Mouse (Mus musculus) MEL (cell line): ENCODE data around the gene Sh2b1. TPM values are rescaled to one million over a fixed set of nuclear protein-coding genes. Genes with fewer than 3 reads are reported as not detected.

Experiments
- DNase-seq: peaks from one replicate; pipeline ENCODE4 v3.0.0; 2011; ENCODE audit warnings: low read depth, low spot score
- H3K27ac ChIP-seq: 2 replicates; pipeline ENCODE4 v1.5.1; 2012; ENCODE audit warnings: low read depth, mild to moderate bottlenecking, control low read depth, low read length, moderate library complexity; ENCODE audit not compliant: control insufficient read depth
- H3K27me3 ChIP-seq, 2 experiments: fragments of 150-350 bp in 1 of 2; sonication (generic) in 1 of 2; 2 replicates each; pipeline ENCODE4 v1.6.1; 2012; ENCODE audit warnings: low read length in 2 of 2, mild to moderate bottlenecking in 2 of 2, improper control_type of control experiment in 1 of 2, moderate library complexity in 1 of 2; ENCODE audit not compliant: insufficient read depth in 2 of 2, control insufficient read depth in 1 of 2
- H3K36me3 ChIP-seq, 2 experiments: 2 replicates each; pipeline ENCODE4 v1.6.1; 2012 to 2014; ENCODE audit warnings: low read length in 2 of 2, improper control_type of control experiment in 1 of 2, inconsistent platforms in 1 of 2, mild to moderate bottlenecking in 1 of 2; ENCODE audit not compliant: insufficient read depth in 2 of 2, control insufficient read depth in 1 of 2
- H3K4me1 ChIP-seq, 2 experiments: fragments of 150-350 bp in 1 of 2; sonication (generic) in 1 of 2; 2 replicates each; pipeline ENCODE4 v1.6.1; 2012; ENCODE audit warnings: low read length in 2 of 2, improper control_type of control experiment in 1 of 2, mild to moderate bottlenecking in 1 of 2; ENCODE audit not compliant: insufficient read depth in 2 of 2, control insufficient read depth in 1 of 2
- H3K4me3 ChIP-seq, 2 experiments: fragments of 150-350 bp in 1 of 2; sonication (generic) in 1 of 2; 2 replicates each; pipeline ENCODE4 v1.5.1; 2012; ENCODE audit warnings: low read depth in 2 of 2, low read length in 2 of 2, mild to moderate bottlenecking in 2 of 2, moderate library complexity in 2 of 2, control low read depth in 1 of 2, improper control_type of control experiment in 1 of 2; ENCODE audit not compliant: control insufficient read depth in 1 of 2, insufficient read depth in 1 of 2
- H3K79me2 ChIP-seq: 2 replicates; pipeline ENCODE4 v1.6.1; 2012; ENCODE audit warnings: mild to moderate bottlenecking, low read length, moderate library complexity; ENCODE audit not compliant: control insufficient read depth, poor library complexity, insufficient read depth
- H3K9ac ChIP-seq: 2 replicates; pipeline ENCODE4 v1.6.1; 2012; ENCODE audit warnings: low read depth, mild to moderate bottlenecking, control low read depth, low read length, moderate library complexity; ENCODE audit not compliant: control insufficient read depth, poor library complexity, severe bottlenecking
- H3K9me3 ChIP-seq: fragments of 150-350 bp; sonication (generic); replicated peaks from 2 replicates; pipeline ENCODE4 v1.6.1; 2012; ENCODE audit warnings: mild to moderate bottlenecking, low read length, improper control_type of control experiment, moderate library complexity; ENCODE audit not compliant: insufficient read depth
- CTCF ChIP-seq, 3 experiments: IDR thresholded peaks in 2 of 3; conservative IDR thresholded peaks in 1 of 3; 2 replicates each; pipeline ENCODE4 v1.5.1; 2011 to 2012; ENCODE audit warnings: low read length in 3 of 3, low read depth in 2 of 3, mild to moderate bottlenecking in 2 of 3, improper control_type of control experiment in 1 of 3, inconsistent platforms in 1 of 3, mixed read lengths in 1 of 3, moderate library complexity in 1 of 3; ENCODE audit not compliant: control insufficient read depth in 1 of 3, insufficient read depth in 1 of 3, poor library complexity in 1 of 3, severe bottlenecking in 1 of 3
- E2F4 ChIP-seq: IDR thresholded peaks from 2 replicates; pipeline ENCODE4 v1.6.1; 2011; ENCODE audit warnings: low read depth, low read length, improper control_type of control experiment, borderline replicate concordance
- EP300 ChIP-seq, 2 experiments: IDR thresholded peaks; 2 replicates each; pipeline ENCODE4 v1.6.1; 2011; ENCODE audit warnings: improper control_type of control experiment in 2 of 2, low read length in 2 of 2, low read depth in 1 of 2, mild to moderate bottlenecking in 1 of 2
- KAT2A ChIP-seq: conservative IDR thresholded peaks from 2 replicates; pipeline ENCODE4 v1.6.1; 2012; ENCODE audit warnings: low read depth, low read length, improper control_type of control experiment, inconsistent platforms
- MAFK ChIP-seq: IDR thresholded peaks from 2 replicates; pipeline ENCODE4 v1.6.1; 2011; ENCODE audit warnings: low read depth, mild to moderate bottlenecking, low read length, improper control_type of control experiment, borderline replicate concordance
- MAZ ChIP-seq: IDR thresholded peaks from 2 replicates; pipeline ENCODE4 v1.6.1; 2012; ENCODE audit warnings: low read depth, mild to moderate bottlenecking, inconsistent platforms, low read length, improper control_type of control experiment
- MEF2A ChIP-seq: IDR thresholded peaks from 2 replicates; pipeline ENCODE4 v1.6.1; 2014; ENCODE audit warnings: low read depth, mild to moderate bottlenecking, inconsistent platforms, low read length, improper control_type of control experiment; ENCODE audit not compliant: poor library complexity, insufficient replicate concordance, severe bottlenecking; ENCODE audit errors: extremely low read depth
- MXI1 ChIP-seq: IDR thresholded peaks from 2 replicates; pipeline ENCODE4 v1.6.1; 2011; ENCODE audit warnings: mild to moderate bottlenecking, low read depth, low read length, improper control_type of control experiment
- NELFE ChIP-seq: IDR thresholded peaks from 2 replicates; pipeline ENCODE4 v1.6.1; 2011; ENCODE audit warnings: low read depth, low read length, improper control_type of control experiment
- NRF1 ChIP-seq: IDR thresholded peaks from 2 replicates; pipeline ENCODE4 v1.6.1; 2014; ENCODE audit warnings: low read depth, mild to moderate bottlenecking, inconsistent platforms, low read length, improper control_type of control experiment, moderate library complexity; ENCODE audit not compliant: poor library complexity, insufficient read depth, severe bottlenecking
- SIN3A ChIP-seq: IDR thresholded peaks from 2 replicates; pipeline ENCODE4 v1.6.1; 2012; ENCODE audit warnings: low read length, improper control_type of control experiment, inconsistent platforms
- SMC3 ChIP-seq: IDR thresholded peaks from 2 replicates; pipeline ENCODE4 v1.6.1; 2011; ENCODE audit warnings: low read depth, low read length, improper control_type of control experiment
- TAL1 ChIP-seq: IDR thresholded peaks from 2 replicates; pipeline ENCODE4 v1.6.1; 2012; ENCODE audit warnings: mild to moderate bottlenecking, inconsistent platforms, low read length, moderate library complexity, mixed read lengths
- USF1 ChIP-seq: IDR thresholded peaks from 2 replicates; pipeline ENCODE4 v1.6.1; 2014; ENCODE audit warnings: low read depth, mild to moderate bottlenecking, inconsistent platforms, low read length, improper control_type of control experiment, moderate library complexity
- ZKSCAN1 ChIP-seq: IDR thresholded peaks from 2 replicates; pipeline ENCODE4 v1.6.1; 2012; ENCODE audit warnings: low read depth, mild to moderate bottlenecking, inconsistent platforms, low read length, improper control_type of control experiment, moderate library complexity
- ZMIZ1 ChIP-seq: IDR thresholded peaks from 2 replicates; pipeline ENCODE4 v1.6.1; 2012; ENCODE audit warnings: low read depth, mild to moderate bottlenecking, inconsistent platforms, low read length, improper control_type of control experiment, moderate library complexity
- polyA plus RNA-seq, 2 experiments: library from polyadenylated mRNA; stranded (reverse) in 1 of 2; unstranded in 1 of 2; fragments of >175 nt in 1 of 2; fragments of >200 nt in 1 of 2; gene quantifications; 2 replicates each; pipeline versions ENCODE4 v1.2.1 to v1.2.4; 2012; ENCODE audit warnings: low replicate concordance in 2 of 2, low read depth in 1 of 2; ENCODE audit not compliant: insufficient read length in 2 of 2, insufficient read depth in 1 of 2, missing spikeins in 1 of 2
- total RNA-seq: library from RNA; depleted of rRNA; stranded (reverse); fragments of 300-350 nt; gene quantifications from 2 replicates; pipeline ENCODE4 v1.2.3, GENCODE M21; 2012

Sh2b1 gene
- total and polyA plus RNA-seq, 3 experiments, result 13.1 to 48.9 TPM; not detected in 1

DNA sequence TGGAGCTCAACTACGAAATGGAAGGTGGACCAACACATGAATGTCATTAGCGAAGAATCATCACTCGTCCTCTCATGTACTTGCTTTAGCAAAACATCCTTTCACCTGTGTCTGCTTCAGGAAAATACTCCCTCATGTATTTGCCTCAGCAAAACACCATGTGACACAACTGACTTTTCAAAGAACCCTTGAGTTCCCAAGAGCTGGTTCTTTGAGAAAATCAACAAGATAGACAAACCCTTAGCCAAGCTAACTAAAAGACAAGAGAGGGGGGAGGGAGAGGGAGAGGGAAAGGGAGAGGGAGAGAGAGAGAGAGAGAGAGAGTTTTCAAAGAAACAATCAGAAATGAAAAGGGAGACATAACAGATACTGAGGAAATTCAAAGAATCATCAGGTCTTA is 48.1 kb upstream of the Sh2b1 start:
- Histone ChIP-seq H3K36me3 (no peaks in the 10 kb centered on the region), H3K27me3 (peaks cover 0 to 2% of the 10 kb centered on the region in 2 experiments; a peak in 2 of 4 replicates), H3K9ac (no peak overlapping the region), H3K4me3 (no peak overlapping the region), H3K27ac (no peak overlapping the region), H3K79me2 (no peaks in the 10 kb centered on the region), H3K4me1 (peaks cover 0 to 10% of the 10 kb centered on the region in 2 experiments; a peak in 2 of 4 replicates), H3K9me3 (no peaks in the 10 kb centered on the region)
- DNase-seq, result no peak
- TF ChIP-seq CTCF (IDR thresholded peaks at IDR 0.05 in 2 of 3, conservative IDR thresholded peaks at IDR 0.05 in 1 of 3; ENCODE audit: control insufficient read depth in 1 of 3, insufficient read depth in 1 of 3, low read depth in 2 of 3, low read length in 3 of 3, poor library complexity in 1 of 3, severe bottlenecking in 1 of 3), result no peak
- TF ChIP-seq TAL1, result no peak
- TF ChIP-seq MAFK, result no peak
- TF ChIP-seq ZKSCAN1, result no peak
- TF ChIP-seq, all 39 proteins: peak for 0

DNA sequence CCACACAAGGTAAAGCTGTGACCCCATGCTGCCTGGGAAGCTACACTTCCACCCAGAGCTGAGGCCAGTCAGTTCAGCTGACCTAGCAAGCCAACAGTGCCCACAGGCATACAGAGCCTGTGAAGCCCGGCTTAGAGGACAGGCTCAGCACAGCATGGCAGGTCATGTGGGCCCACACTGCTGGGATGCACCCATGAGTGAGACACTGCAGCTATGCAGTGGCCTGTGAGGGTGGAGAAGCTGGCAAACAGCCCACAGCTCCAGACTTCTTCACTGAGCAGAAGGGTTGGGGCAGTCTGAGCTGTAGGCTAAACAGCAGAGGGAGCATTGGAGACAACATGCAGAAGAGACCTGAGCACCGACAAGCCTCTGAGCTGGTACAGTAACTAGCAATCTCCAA is 44.3 kb upstream of the Sh2b1 start:
- H3K4me3 ChIP-seq, result no peak overlapping the region
- H3K9ac ChIP-seq, result no peak overlapping the region
- H3K79me2 ChIP-seq, result no peaks in the 10 kb centered on the region
- no peaks in the 10 kb centered on the region for H3K9me3 ChIP-seq
- peaks cover 0 to 2% of the 10 kb centered on the region in 2 experiments; a peak in 2 of 4 replicates for H3K27me3 ChIP-seq
- H3K4me1 ChIP-seq, result peaks cover 0 to 10% of the 10 kb centered on the region in 2 experiments; a peak in 2 of 4 replicates
- peak; percentile 58 for DNase-seq
- TF ChIP-seq CTCF (IDR thresholded peaks at IDR 0.05 in 2 of 3, conservative IDR thresholded peaks at IDR 0.05 in 1 of 3; ENCODE audit: control insufficient read depth in 1 of 3, insufficient read depth in 1 of 3, low read depth in 2 of 3, low read length in 3 of 3, poor library complexity in 1 of 3, severe bottlenecking in 1 of 3) (peak in 1 of 3 experiments; percentile 19; a peak in 1 of 6 replicates), EP300 (IDR thresholded peaks at IDR 0.05; ENCODE audit: low read depth in 1 of 2, low read length in 2 of 2) (no peak), MAFK (no peak), SMC3 (peak; percentile 30; the same call in 1 of the 2 replicates), USF1 (no peak), KAT2A (no peak)
- TF ChIP-seq, all 39 proteins: peak for 2
- no peak overlapping the region for H3K27ac ChIP-seq
- no peaks in the 10 kb centered on the region for H3K36me3 ChIP-seq

DNA sequence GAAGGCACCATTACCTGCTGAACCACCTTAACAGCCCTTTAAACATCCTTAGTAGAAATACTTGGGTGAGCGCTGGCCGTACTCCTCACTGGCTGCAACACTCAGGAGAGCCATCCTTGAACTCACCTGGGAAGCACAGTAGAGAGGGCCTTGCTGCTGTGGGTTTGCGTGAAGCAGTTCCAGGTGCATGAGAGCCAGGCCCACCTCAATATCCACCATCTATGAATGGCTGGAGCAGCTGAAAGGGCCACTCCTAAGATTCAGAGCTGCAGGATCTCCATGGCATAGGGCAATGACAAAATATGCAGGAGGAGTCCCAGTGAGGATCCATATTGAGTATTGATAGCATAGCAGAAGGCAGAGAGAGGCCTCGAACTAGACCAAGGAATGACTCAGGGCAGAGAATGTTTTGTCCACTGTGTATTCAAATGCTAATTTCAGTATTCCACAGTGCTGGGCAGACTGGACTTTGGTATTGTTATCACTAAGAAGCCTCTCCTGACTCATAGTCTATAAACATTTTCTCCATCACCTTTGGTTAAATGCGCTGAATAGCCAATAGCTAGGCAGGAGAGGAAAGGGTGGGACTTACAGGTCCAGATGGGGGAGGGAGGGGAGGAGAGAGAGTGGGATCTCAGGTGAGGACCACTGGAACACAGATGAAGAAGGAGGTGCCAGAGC is 43.2 kb upstream of the Sh2b1 start:
- H3K27me3 ChIP-seq, result peaks cover 0 to 2% of the 10 kb centered on the region in 2 experiments; a peak in 2 of 4 replicates
- H3K36me3 ChIP-seq, result no peaks in the 10 kb centered on the region
- no peaks in the 10 kb centered on the region for H3K79me2 ChIP-seq
- peaks cover 0 to 10% of the 10 kb centered on the region in 2 experiments; a peak in 2 of 4 replicates for H3K4me1 ChIP-seq
- no peak overlapping the region for H3K9ac ChIP-seq
- no peak overlapping the region for H3K27ac ChIP-seq
- no peak overlapping the region for H3K4me3 ChIP-seq
- DNase-seq, result no peak
- H3K9me3 ChIP-seq, result no peaks in the 10 kb centered on the region
- TF ChIP-seq SIN3A (no peak), MAFK (no peak), TAL1 (no peak), NELFE (no peak), NRF1 (no peak), MXI1 (no peak), ZMIZ1 (no peak), MAZ (no peak), E2F4 (no peak), MEF2A (no peak)
